Mouse (Mus musculus): ENCODE data around the gene Kdm4a.

The Kdm4a gene

GRCm38 (mm10) chr4:118179467-118180300 is at the start of gene Kdm4a:
Gene Kdm4a (minus strand): TSS chr4:118180043.
- DNase-seq (ENCODE audit: low read depth), result peak; percentile 99

- DNase-seq (ENCODE audit: low read depth), result no peak
These were observed 49.4 kb upstream of the Kdm4a start for GRCm38 (mm10) chr4:118229035-118229770.

GRCm38 (mm10) chr4:118227398-118227797 is 47.6 kb upstream of the Kdm4a start:
- DNase-seq (ENCODE audit: low read depth), result no peak

GRCm38 (mm10) chr4:118221261-118221660 is 41.4 kb upstream of the Kdm4a start:
- DNase-seq (ENCODE audit: low read depth), result no peak

- no peak for DNase-seq (ENCODE audit: low read depth)
These were observed 40.9 kb upstream of the Kdm4a start for GRCm38 (mm10) chr4:118220756-118221155.

GRCm38 (mm10) chr4:118219487-118219886 is 39.6 kb upstream of the Kdm4a start:
- no peak for DNase-seq (ENCODE audit: low read depth)

GRCm38 (mm10) chr4:118218521-118218920 is 38.7 kb upstream of the Kdm4a start:
- DNase-seq (ENCODE audit: low read depth), result no peak

- no peak for DNase-seq (ENCODE audit: low read depth)
These were observed 37.1 kb upstream of the Kdm4a start for GRCm38 (mm10) chr4:118216726-118217595.

GRCm38 (mm10) chr4:118214891-118215290 is 35.0 kb upstream of the Kdm4a start:
- no peak for DNase-seq (ENCODE audit: low read depth)

GRCm38 (mm10) chr4:118206918-118207640 is 27.2 kb upstream of the Kdm4a start:
- DNase-seq (ENCODE audit: low read depth), result no peak

- no peak for DNase-seq (ENCODE audit: low read depth)
These were observed 26.1 kb upstream of the Kdm4a start for GRCm38 (mm10) chr4:118205906-118206305.

- DNase-seq (ENCODE audit: low read depth), result no peak
These were observed 19.2 kb upstream of the Kdm4a start for GRCm38 (mm10) chr4:118199093-118199492.

- DNase-seq (ENCODE audit: low read depth), result no peak
These were observed 18.8 kb upstream of the Kdm4a start for GRCm38 (mm10) chr4:118198606-118199005.

GRCm38 (mm10) chr4:118196185-118196584 is 16.3 kb upstream of the Kdm4a start:
- no peak for DNase-seq (ENCODE audit: low read depth)

GRCm38 (mm10) chr4:118180301-118181080 is 648 bp upstream of the Kdm4a start:
- no peak for DNase-seq (ENCODE audit: low read depth)

GRCm38 (mm10) chr4:118178952-118179466 is 834 bp downstream of the Kdm4a start:
- no peak for DNase-seq (ENCODE audit: low read depth)

- DNase-seq (ENCODE audit: low read depth), result no peak
These were observed 7.4 kb downstream of the Kdm4a start for GRCm38 (mm10) chr4:118172461-118172860.

GRCm38 (mm10) chr4:118171006-118171405 is 8.8 kb downstream of the Kdm4a start:
- DNase-seq (ENCODE audit: low read depth), result no peak

- DNase-seq (ENCODE audit: low read depth), result no peak
These were observed 17.7 kb downstream of the Kdm4a start for GRCm38 (mm10) chr4:118162123-118162522.

GRCm38 (mm10) chr4:118157666-118158065 is 22.2 kb downstream of the Kdm4a start:
- no peak for DNase-seq (ENCODE audit: low read depth)

GRCm38 (mm10) chr4:118156559-118156958 is 23.3 kb downstream of the Kdm4a start:
- DNase-seq (ENCODE audit: low read depth), result no peak

All from fibroblast of lung, adult 2 months (primary cell).